Mouse (Mus musculus): ENCODE data around the gene Cracr2a.
"Not testable (repeated sequence)": the region's sequence is repeated elsewhere in the genome, so short reads cannot be mapped to it uniquely, and the experiment has no call there.

DNA sequence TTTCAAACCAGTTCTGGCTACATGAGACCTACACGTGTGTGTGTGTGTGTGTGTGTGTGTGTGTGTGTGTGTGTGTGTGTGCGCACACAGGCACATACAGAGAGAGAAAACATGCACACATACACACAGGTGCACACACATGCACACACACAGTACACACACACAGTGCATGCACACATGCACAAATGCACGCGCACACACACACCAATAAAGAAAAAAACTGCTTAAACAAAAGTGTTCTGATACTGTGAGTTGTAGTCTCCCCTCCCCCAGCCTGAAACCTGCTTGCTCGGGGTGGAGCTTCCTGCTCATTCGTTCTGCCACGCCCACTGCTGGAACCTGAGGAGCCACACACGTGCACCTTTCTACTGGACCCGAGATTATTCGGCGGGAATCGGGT lies 47.4 kb upstream of the Cracr2a start:
- TF ChIP-seq CTCF (IDR thresholded peaks at IDR 0.05; ENCODE audit: low read depth, low read length); POLR2A (IDR thresholded peaks at IDR 0.05; ENCODE audit: borderline replicate concordance, low read depth, low read length): not testable (repeated sequence)

Measured in bone marrow macrophage, adult 2 months (primary cell).